Mouse (Mus musculus): ENCODE data around the gene Nt5m. TPM values are rescaled to one million over a fixed set of nuclear protein-coding genes. Genes with fewer than 3 reads are reported as not detected.

Gene Nt5m
- polyA plus RNA-seq, 1 experiment from 2014 or later, result 40.5 TPM

DNA sequence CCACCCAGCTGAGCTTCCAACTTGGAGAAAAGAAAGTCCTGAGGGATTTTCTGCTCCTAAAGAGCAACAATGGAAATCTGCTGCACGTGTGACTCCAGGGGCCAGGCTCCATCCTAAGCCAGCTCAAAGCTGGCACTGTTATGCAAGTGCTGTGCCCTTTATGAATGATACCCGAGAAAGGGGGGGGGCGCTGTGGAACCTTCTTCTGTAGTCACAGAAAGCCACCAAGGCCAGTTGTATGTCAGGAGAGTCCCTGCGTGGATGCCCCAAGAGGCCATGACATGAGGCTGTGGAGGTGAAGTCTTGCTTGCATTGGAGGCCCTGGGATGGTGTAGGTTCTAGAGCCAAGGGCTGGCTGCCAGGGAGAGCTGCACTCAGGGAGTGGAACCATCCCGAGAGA lies 48.9 kb downstream of the Nt5m start:
- WGBS, result 74% methylated on average over 5 of the region's 5 CpGs
- no peaks in the 10 kb centered on the region for H3K36me3 ChIP-seq (ENCODE audit: control insufficient read depth, insufficient read depth, low read length)
- H3K27ac ChIP-seq (ENCODE audit: low read depth, low read length), result no peak overlapping the region
- no peak overlapping the region for H3K4me2 ChIP-seq (ENCODE audit: low read depth, low read length, severe bottlenecking)
- H3K9me3 ChIP-seq (ENCODE audit: control insufficient read depth, low read length), result no peaks in the 10 kb centered on the region
- DNase-seq (ENCODE audit: low spot score), result no peak
- no peak overlapping the region for H3K4me3 ChIP-seq (ENCODE audit: low read depth, low read length)
- no peaks in the 10 kb centered on the region for H3K27me3 ChIP-seq (ENCODE audit: control insufficient read depth, insufficient read depth, low read length)
- ATAC-seq (replicated peaks; ENCODE audit: low FRiP score), result no peak
- no peak overlapping the region for H3K9ac ChIP-seq (ENCODE audit: low read length)
- no peaks in the 10 kb centered on the region for H3K4me1 ChIP-seq (replicated peaks; ENCODE audit: control insufficient read depth, insufficient read depth, low read length)

DNA sequence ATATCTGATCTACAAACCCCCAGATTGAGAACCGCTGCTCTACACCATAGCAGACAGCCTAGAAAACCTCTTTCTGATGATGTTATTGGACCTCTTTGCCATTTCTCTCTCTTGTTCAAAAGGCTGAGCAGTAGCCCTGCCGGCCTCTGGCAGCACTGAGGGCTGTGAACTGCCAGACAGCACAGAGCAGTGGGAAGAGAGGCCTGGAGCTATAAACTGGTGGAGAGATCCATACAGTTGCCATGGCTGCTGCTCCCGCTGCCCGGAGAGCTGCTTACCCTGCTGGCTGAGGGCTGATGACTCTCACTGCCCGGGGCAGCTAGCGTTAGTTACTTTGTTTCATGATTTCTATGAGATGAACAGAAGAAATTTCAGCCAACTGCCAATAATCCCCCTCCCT lies 52.6 kb downstream of the Nt5m start:
- Histone ChIP-seq H3K27ac (ENCODE audit: low read depth, low read length) (no peak overlapping the region), H3K9ac (ENCODE audit: low read length) (no peak overlapping the region)

DNA sequence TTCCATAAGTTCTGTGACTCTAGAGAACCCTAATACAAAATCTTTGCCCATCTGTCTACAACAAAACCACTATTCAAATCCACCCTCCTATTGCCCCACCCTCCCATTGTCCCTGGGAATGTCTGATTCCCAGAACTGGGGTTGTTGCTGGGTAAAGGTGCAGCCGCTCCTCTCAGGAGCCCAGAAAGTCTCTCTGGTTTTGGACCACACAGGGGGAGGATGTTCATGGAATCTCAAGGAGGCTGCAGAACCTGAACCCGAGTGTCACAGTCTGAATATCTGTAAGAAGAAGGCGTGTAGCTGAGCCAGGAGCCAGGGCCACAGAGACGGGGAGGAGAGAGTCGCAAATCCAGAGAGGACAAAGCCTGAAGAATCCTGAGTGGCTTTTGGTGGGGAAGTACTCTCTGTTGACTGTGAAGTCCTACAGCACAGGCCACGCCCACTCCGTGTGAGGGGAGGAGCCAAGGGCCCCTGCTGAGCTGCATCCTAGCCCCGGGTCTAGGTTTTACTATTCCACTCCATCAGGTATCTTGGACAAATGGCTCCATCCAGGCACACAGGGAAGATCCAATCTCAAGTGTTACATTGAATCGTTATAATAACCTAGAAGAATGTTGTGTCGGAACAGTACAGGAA lies 54.0 kb downstream of the Nt5m start:
- Histone ChIP-seq H3K9me3 (ENCODE audit: control insufficient read depth, low read length) (no peaks in the 10 kb centered on the region), H3K36me3 (ENCODE audit: control insufficient read depth, insufficient read depth, low read length) (no peaks in the 10 kb centered on the region), H3K9ac (ENCODE audit: low read length) (no peak overlapping the region), H3K4me3 (ENCODE audit: low read depth, low read length) (no peak overlapping the region), H3K27ac (ENCODE audit: low read depth, low read length) (no peak overlapping the region), H3K4me2 (ENCODE audit: low read depth, low read length, severe bottlenecking) (no peak overlapping the region), H3K27me3 (ENCODE audit: control insufficient read depth, insufficient read depth, low read length) (no peaks in the 10 kb centered on the region), H3K4me1 (replicated peaks; ENCODE audit: control insufficient read depth, insufficient read depth, low read length) (no peaks in the 10 kb centered on the region)
- ATAC-seq (replicated peaks; ENCODE audit: low FRiP score) (no peak), DNase-seq (ENCODE audit: low spot score) (no peak)
- 70% methylated on average over 10 of the region's 10 CpGs for WGBS

More for the DNA sequence above, 52.6 kb downstream of the Nt5m start:
- no peak for DNase-seq (ENCODE audit: low spot score)
- Histone ChIP-seq H3K9me3 (ENCODE audit: control insufficient read depth, low read length) (no peaks in the 10 kb centered on the region), H3K36me3 (ENCODE audit: control insufficient read depth, insufficient read depth, low read length) (no peaks in the 10 kb centered on the region), H3K27me3 (ENCODE audit: control insufficient read depth, insufficient read depth, low read length) (no peaks in the 10 kb centered on the region), H3K4me1 (replicated peaks; ENCODE audit: control insufficient read depth, insufficient read depth, low read length) (no peaks in the 10 kb centered on the region), H3K4me2 (ENCODE audit: low read depth, low read length, severe bottlenecking) (no peak overlapping the region), H3K4me3 (ENCODE audit: low read depth, low read length) (no peak overlapping the region)
- no peak for ATAC-seq (replicated peaks; ENCODE audit: low FRiP score)
- WGBS, result 71% methylated on average over 6 of the region's 6 CpGs

DNA sequence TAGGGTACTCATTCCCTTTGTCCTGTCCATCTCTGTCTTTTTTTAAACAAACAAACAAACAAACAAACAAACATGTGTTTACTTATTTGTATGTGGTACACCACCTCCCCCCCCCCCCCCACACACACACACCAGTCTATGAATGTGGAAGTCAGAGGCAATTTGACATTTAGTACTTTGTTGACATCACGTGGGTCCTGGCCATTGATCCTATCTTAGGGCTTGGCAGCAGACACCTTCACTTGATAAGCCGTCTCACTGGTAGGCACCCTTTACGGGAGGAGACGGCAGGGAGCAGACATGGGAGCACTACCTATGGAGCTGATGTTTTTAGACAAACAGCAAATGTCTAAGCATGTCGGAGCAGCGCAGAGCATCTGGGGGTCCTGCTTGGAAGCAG lies 55.7 kb downstream of the Nt5m start:
- Histone ChIP-seq H3K9ac (ENCODE audit: low read length) (no peak overlapping the region), H3K9me3 (ENCODE audit: control insufficient read depth, low read length) (no peaks in the 10 kb centered on the region), H3K4me2 (ENCODE audit: low read depth, low read length, severe bottlenecking) (no peak overlapping the region), H3K4me1 (replicated peaks; ENCODE audit: control insufficient read depth, insufficient read depth, low read length) (0 out of 2 replicates have a peak, but pooled peaks cover under 1% of the 10 kb centered on the region), H3K36me3 (ENCODE audit: control insufficient read depth, insufficient read depth, low read length) (no peaks in the 10 kb centered on the region), H3K27me3 (ENCODE audit: control insufficient read depth, insufficient read depth, low read length) (no peaks in the 10 kb centered on the region), H3K4me3 (ENCODE audit: low read depth, low read length) (no peak overlapping the region), H3K27ac (ENCODE audit: low read depth, low read length) (no peak overlapping the region)
- ATAC-seq (replicated peaks; ENCODE audit: low FRiP score) (no peak), DNase-seq (ENCODE audit: low spot score) (no peak)
- WGBS, result 84% methylated on average over 6 of the region's 6 CpGs

DNA sequence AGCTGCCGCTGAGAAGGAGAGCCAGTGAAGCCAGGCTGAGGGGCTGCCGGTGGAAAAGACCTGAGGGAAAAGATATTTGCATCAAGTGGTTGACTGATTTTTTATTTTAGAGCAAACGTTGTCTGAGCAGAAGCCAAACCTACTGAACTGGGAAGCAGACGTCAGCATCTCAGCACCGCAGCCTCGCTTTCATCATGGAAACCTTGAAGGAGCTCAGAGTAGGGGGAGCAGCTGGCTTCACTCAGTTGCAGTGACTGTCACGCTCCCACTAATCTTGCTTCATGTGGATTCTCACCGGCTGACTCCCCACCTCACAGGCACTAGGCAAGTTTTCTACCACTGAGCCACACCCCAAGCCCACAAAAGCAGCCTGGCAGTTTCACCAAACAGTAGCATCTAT lies 56.1 kb downstream of the Nt5m start:
- H3K9me3 ChIP-seq (ENCODE audit: control insufficient read depth, low read length), result no peaks in the 10 kb centered on the region
- DNase-seq (ENCODE audit: low spot score) (no peak), ATAC-seq (replicated peaks; ENCODE audit: low FRiP score) (no peak)
- H3K4me3 ChIP-seq (ENCODE audit: low read depth, low read length), result no peak overlapping the region
- WGBS, result 78% methylated on average over 8 of the region's 8 CpGs
- no peaks in the 10 kb centered on the region for H3K27me3 ChIP-seq (ENCODE audit: control insufficient read depth, insufficient read depth, low read length)
- no peak overlapping the region for H3K9ac ChIP-seq (ENCODE audit: low read length)
- no peak overlapping the region for H3K4me2 ChIP-seq (ENCODE audit: low read depth, low read length, severe bottlenecking)
- no peaks in the 10 kb centered on the region for H3K36me3 ChIP-seq (ENCODE audit: control insufficient read depth, insufficient read depth, low read length)
- H3K27ac ChIP-seq (ENCODE audit: low read depth, low read length), result no peak overlapping the region
- 0 out of 2 replicates have a peak, but pooled peaks cover 2% of the 10 kb centered on the region for H3K4me1 ChIP-seq (replicated peaks; ENCODE audit: control insufficient read depth, insufficient read depth, low read length)

DNA sequence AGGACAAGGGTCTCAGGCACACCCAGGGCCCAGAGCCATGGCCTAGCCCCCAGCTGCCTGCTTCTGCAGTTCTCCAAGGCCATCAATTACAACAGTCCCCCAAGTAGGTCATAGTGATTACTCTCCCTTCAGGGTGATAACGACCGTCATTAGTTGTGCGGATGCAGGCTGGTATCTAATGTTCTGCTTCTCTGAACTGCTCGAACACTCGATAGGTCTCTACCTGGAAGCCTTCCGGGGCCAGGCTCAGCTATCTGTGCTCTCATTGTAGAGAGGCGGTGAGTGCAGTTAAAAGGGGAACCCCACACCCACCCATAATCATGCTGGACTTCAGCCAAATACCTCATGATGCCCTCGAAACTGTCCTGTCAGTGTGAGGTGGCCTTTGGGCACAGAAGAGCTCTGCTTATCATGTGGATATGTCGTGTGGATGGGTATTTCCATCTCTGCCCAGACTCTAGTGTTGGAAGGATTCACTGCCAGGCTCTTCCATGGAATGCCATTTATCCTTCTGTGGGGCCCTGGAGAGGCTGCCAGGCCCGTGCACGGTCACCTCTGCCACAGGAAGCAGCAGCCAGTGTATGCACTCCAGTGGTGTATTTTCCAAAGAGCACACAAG lies 58.8 kb downstream of the Nt5m start:
- DNase-seq (ENCODE audit: low spot score) (no peak), ATAC-seq (replicated peaks; ENCODE audit: low FRiP score) (no peak)
- Histone ChIP-seq H3K4me2 (ENCODE audit: low read depth, low read length, severe bottlenecking) (no peak overlapping the region), H3K9me3 (ENCODE audit: control insufficient read depth, low read length) (no peaks in the 10 kb centered on the region), H3K27me3 (ENCODE audit: control insufficient read depth, insufficient read depth, low read length) (no peaks in the 10 kb centered on the region), H3K36me3 (ENCODE audit: control insufficient read depth, insufficient read depth, low read length) (no peaks in the 10 kb centered on the region), H3K4me1 (replicated peaks; ENCODE audit: control insufficient read depth, insufficient read depth, low read length) (0 out of 2 replicates have a peak, but pooled peaks cover 2% of the 10 kb centered on the region), H3K4me3 (ENCODE audit: low read depth, low read length) (no peak overlapping the region), H3K27ac (ENCODE audit: low read depth, low read length) (no peak overlapping the region), H3K9ac (ENCODE audit: low read length) (no peak overlapping the region)
- WGBS, result 83% methylated on average over 11 of the region's 11 CpGs

DNA sequence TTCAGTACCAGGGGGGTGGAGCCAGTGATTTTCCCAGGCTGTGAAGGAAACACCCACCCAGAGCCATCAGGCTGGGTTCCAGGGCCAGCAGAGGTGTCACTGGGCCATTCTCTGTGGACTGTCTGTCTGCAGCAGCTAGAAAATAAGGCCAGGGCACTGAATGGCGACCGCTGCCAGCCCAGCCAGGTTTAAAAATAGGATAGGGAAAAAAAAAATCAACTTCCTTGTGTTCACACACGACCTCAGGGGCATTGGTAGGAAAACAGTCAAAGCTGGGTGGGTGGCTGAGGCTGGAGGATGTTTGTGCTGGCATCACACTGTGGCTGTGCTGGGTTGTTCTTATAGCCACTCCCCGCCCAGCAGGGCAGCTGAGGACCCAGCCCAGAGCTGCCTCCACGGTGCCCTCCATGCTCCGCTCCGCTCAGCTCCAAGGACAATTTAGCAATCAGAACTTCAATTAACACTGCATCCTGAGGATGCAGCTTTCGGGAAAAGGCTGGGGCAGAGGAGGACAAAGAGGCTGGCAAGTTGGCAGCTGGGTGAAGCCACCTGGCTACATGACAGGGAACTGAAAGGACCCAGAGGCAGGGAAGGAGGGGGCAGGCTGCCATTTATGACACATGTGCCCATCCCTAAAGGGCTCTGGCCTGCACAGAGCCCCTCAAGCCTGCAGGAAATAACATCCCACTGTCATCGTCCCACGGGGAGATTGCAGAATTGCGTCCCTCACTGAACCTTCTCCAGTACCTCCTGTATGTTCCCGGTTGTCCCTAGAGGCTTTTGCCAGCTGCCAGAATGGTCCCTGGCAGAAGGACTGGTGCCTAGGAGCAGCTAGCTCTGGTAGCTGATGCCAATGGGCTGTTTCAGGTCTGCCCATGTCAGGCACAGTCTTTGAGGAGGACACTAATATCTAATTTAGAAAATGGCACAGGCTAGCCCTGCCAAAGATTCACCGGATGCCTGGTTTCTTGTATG lies 60.8 kb downstream of the Nt5m start:
- Histone ChIP-seq H3K4me1 (replicated peaks; ENCODE audit: control insufficient read depth, insufficient read depth, low read length) (0 out of 2 replicates have a peak, but pooled peaks cover 2% of the 10 kb centered on the region), H3K27ac (ENCODE audit: low read depth, low read length) (no peak overlapping the region), H3K4me3 (ENCODE audit: low read depth, low read length) (no peak overlapping the region), H3K4me2 (ENCODE audit: low read depth, low read length, severe bottlenecking) (no peak overlapping the region), H3K9ac (ENCODE audit: low read length) (no peak overlapping the region), H3K9me3 (ENCODE audit: control insufficient read depth, low read length) (no peaks in the 10 kb centered on the region), H3K36me3 (ENCODE audit: control insufficient read depth, insufficient read depth, low read length) (no peaks in the 10 kb centered on the region), H3K27me3 (ENCODE audit: control insufficient read depth, insufficient read depth, low read length) (no peaks in the 10 kb centered on the region)
- ATAC-seq (replicated peaks; ENCODE audit: low FRiP score) (no peak), DNase-seq (ENCODE audit: low spot score) (no peak)
- 59% methylated on average over 13 of the region's 13 CpGs for WGBS

DNA sequence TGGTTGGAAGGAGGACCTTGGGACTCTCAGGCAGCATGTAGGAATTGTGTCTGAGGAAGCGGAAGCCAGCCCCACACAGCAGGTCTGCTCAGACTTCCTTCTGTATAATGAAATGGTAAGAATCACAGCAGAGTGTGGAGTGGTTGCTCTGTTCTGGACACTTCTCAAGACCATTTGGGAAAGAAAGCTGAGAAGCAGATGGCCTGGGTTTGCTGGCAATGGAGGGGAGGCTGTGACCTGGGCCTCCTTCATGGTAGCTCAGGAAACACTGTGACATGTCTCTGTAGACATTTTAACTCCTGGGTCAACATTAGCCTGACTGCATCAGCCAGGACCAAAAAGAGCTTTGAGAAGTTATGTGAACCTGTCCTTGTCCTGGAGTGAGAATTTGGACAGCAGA lies 61.7 kb downstream of the Nt5m start:
- no peak overlapping the region for H3K4me3 ChIP-seq (ENCODE audit: low read depth, low read length)
- 0 out of 2 replicates have a peak, but pooled peaks cover 2% of the 10 kb centered on the region for H3K4me1 ChIP-seq (replicated peaks; ENCODE audit: control insufficient read depth, insufficient read depth, low read length)
- no peak overlapping the region for H3K4me2 ChIP-seq (ENCODE audit: low read depth, low read length, severe bottlenecking)
- no peak overlapping the region for H3K27ac ChIP-seq (ENCODE audit: low read depth, low read length)
- H3K27me3 ChIP-seq (ENCODE audit: control insufficient read depth, insufficient read depth, low read length), result no peaks in the 10 kb centered on the region
- H3K9me3 ChIP-seq (ENCODE audit: control insufficient read depth, low read length), result no peaks in the 10 kb centered on the region
- ATAC-seq (replicated peaks; ENCODE audit: low FRiP score), result no peak
- no peak overlapping the region for H3K9ac ChIP-seq (ENCODE audit: low read length)
- WGBS, result 86% methylated on average over 1 of the region's 1 CpGs
- no peak for DNase-seq (ENCODE audit: low spot score)
- H3K36me3 ChIP-seq (ENCODE audit: control insufficient read depth, insufficient read depth, low read length), result no peaks in the 10 kb centered on the region
